Mouse (Mus musculus) cerebellum, adult 2 months (tissue): ENCODE measurements around the gene Zdhhc18. TPM values are rescaled to one million over a fixed set of nuclear protein-coding genes. Genes with fewer than 3 reads are reported as not detected.
A peak's percentile ranks its signal among the peaks of the same experiment; 100 is the strongest.

Source experiments
- DNase-seq, 2 experiments: peaks; one replicate each; pipeline ENCODE4 v3.0.0; 2021
- H3K27ac ChIP-seq: fragments of 200-500 bp; 2 replicates; pipeline ENCODE4 v1.5.1; 2012; ENCODE audit warnings: low read length, control low read depth, inconsistent platforms; ENCODE audit not compliant: insufficient read depth
- H3K27me3 ChIP-seq: fragments of 200-500 bp; 2 replicates; pipeline ENCODE4 v1.6.1; 2012; ENCODE audit warnings: inconsistent platforms, mild to moderate bottlenecking, low read length, moderate library complexity; ENCODE audit not compliant: control insufficient read depth, insufficient read depth
- H3K4me1 ChIP-seq: fragments of 200-500 bp; 2 replicates; pipeline ENCODE4 v1.6.1; 2011; ENCODE audit warnings: low read length; ENCODE audit not compliant: control insufficient read depth, insufficient read depth
- H3K4me3 ChIP-seq: fragments of 200-500 bp; replicated peaks from 2 replicates; pipeline ENCODE3; 2011; ENCODE audit warnings: mild to moderate bottlenecking, low read depth, low read length, control low read depth; ENCODE audit not compliant: insufficient read depth
- CTCF ChIP-seq: fragments of 200-500 bp; IDR thresholded peaks from 2 replicates; pipeline ENCODE4 v1.5.1; 2011; ENCODE audit warnings: low read depth, mild to moderate bottlenecking, control low read depth, low read length, moderate library complexity, borderline replicate concordance; ENCODE audit not compliant: insufficient read depth
- POLR2A ChIP-seq: fragments of 200-500 bp; IDR thresholded peaks from 2 replicates; pipeline ENCODE4 v1.6.1; 2011; ENCODE audit warnings: low read length, control low read depth, borderline replicate concordance; ENCODE audit not compliant: insufficient read depth
- WGBS: fragments of 180-500 bp; shearing (Covaris S2); methylation state at CpG from one replicate; pipeline ENCODE4 v1.1.7; 2018; 5-methylcytosine and 5-hydroxymethylcytosine counted together
- polyA plus RNA-seq: library from polyadenylated mRNA; depleted of rRNA; stranded (reverse); fragments of >200 nt; gene quantifications from 2 replicates; pipeline ENCODE4 v1.2.3, GENCODE M21; 2012

The Zdhhc18 gene
- polyA plus RNA-seq, 1 experiment: 58.7 TPM

DNA sequence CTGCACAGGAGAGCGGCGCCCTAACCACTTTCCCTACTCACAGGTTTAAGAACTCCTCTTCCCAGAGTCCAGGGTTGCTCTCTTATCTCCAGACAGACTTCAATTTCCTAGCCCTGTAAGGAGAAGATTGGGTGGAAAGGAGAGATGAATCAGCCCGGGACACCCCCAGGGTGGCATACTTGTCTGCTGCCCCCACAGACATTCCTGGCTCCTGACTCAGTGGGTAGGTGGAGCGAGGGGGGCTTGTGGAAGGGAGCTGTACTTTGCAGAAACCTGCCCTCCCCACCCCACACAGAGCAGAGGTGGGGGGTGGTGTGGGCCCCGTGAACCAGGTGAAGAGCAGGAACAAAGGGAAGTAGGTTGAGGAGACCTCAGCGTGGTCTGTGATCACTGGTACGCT lies 54.4 kb downstream of the Zdhhc18 start:
- Histone ChIP-seq H3K27me3 (no peaks in the 10 kb centered on the region), H3K4me3 (no peak overlapping the region), H3K27ac (no peak overlapping the region), H3K4me1 (peaks cover 5% of the 10 kb centered on the region; the same call in 1 of the 2 replicates)
- 78% methylated on average over 7 of the region's 7 CpGs for WGBS
- no peak for DNase-seq
- TF ChIP-seq CTCF (no peak), POLR2A (no peak)

DNA sequence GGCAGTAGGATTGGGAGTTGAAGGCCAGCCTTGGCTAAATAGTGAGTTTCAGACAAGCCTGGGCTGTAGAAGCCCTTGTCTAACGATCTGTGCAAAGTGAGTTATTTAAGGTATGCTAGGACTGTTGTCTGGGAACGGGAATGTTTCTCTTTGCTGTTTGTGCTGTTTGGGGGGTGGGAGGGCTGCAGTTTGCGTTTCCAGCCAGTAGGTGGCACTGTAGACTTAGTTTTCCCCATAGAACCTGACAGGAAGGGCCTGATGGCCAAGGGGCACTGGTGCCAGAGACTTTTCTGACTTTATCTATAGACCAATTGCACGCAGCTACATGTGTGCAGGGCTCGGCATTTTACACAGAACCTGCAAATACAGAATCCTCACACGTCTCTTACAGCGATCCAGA lies 57.4 kb downstream of the Zdhhc18 start:
- 25% methylated on average over 7 of the region's 7 CpGs for WGBS

DNA sequence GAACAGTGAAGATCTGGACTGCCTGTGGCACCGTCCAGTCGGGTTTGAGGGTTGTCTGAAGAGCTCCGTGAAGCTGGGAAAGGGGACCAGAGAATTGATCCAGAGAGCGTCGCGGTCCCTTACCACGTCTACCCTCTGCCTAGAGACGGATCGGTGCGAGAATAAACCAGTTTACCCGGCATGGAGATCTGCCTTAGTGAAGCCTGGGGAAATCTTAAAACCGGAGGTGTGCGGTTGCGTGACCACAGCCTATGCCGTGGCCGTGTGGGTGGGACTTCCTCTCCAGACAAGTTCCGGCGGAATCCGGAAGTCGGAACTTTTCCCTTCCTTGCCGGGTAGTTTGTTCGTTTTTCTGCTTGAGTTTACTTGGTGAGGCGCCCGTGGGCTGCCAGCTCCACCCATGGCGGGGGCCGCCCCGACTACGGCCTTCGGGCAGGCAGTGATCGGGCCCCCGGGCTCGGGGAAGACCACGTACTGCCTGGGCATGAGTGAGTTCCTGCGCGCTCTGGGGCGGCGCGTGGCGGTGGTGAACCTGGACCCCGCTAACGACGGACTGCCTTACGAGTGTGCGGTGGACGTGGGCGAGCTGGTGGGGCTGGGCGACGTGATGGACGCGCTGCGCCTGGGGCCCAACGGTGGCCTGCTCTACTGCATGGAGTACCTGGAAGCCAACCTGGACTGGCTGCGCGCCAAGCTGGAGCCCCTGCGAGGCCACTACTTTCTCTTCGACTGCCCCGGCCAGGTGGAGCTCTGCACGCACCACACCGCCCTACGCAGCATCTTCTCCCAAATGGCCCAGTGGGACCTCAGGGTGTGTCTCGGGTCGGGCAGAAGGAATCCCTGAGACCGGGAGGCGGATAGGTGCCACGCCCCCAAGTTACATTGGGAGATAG lies 65.6 kb downstream of the Zdhhc18 start, which contains the start of gene Gpn2:
Gpn2 (plus strand) TSS at position 304 of the 893 bp plus-strand sequence.
- peak within 1 kb of the TSS; percentile 43 for H3K27ac ChIP-seq
- peak within 1 kb of the TSS; percentile 90 for H3K4me3 ChIP-seq
- H3K27me3 ChIP-seq: no peaks in the 10 kb centered on the region
- peak; percentile 79 to 80 for DNase-seq
- no peaks in the 10 kb centered on the region for H3K4me1 ChIP-seq
- WGBS: 1% methylated on average over 65 of the region's 65 CpGs
- TF ChIP-seq POLR2A (peak; percentile 81; the same call in 1 of the 2 replicates), CTCF (no peak)

More for the DNA sequence above, 57.4 kb downstream of the Zdhhc18 start:
- peak; percentile 54 to 73 for DNase-seq
- Histone ChIP-seq H3K27ac (no peak overlapping the region), H3K4me1 (no peaks in the 10 kb centered on the region), H3K4me3 (no peak overlapping the region), H3K27me3 (no peaks in the 10 kb centered on the region)
- TF ChIP-seq POLR2A (no peak), CTCF (peak; percentile 98)

DNA sequence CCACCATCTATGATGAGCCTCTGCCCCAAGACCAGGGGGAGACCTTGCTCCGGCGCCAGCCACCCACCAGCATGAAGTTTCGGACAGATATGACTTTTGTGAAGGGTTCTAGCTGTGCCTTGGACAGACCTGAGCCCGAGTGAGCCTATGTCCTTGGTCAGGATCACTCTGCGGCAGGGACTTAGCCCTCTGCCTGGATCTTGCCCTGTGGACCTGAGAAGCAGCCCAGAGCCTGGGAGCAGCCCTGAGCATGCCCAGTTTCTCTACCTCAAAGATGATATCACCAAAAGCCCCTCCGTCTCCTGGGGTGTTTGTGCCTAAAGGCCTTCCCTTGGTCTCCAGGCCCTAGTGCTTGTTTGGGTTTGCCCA lies 66.3 kb downstream of the Zdhhc18 start:
- DNase-seq: no peak
- Histone ChIP-seq H3K4me1 (no peaks in the 10 kb centered on the region), H3K27me3 (no peaks in the 10 kb centered on the region), H3K4me3 (peak overlapping the region; percentile 90), H3K27ac (peak overlapping the region; percentile 43)
- 61% methylated on average over 6 of the region's 6 CpGs for WGBS
- no peak for TF ChIP-seq CTCF
- no peak for TF ChIP-seq POLR2A

DNA sequence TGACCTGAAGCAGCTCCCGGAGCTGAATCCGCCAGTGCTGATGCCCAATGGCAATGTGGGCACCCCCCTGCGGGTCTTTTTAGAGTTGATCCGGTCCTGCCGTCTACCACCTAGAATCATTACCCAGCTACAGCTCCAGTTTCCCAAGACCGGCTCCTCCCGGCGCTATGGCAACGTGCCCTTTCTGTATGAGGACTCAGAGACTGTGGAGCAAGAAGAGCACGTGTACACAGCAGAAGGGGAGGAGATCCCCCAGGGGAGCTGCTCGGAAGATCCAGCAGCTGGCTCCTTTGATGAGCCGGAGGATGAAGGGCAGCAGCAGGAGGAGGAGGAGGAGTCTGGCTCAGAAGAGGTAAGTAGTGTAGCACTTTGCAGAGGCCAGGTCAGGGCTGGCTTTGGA lies 72.0 kb downstream of the Zdhhc18 start:
- 32% methylated on average over 12 of the region's 12 CpGs for WGBS
- no peaks in the 10 kb centered on the region for H3K4me1 ChIP-seq
- no peak for TF ChIP-seq POLR2A
- TF ChIP-seq CTCF: no peak
- no peak overlapping the region for H3K4me3 ChIP-seq
- no peak overlapping the region for H3K27ac ChIP-seq
- H3K27me3 ChIP-seq: no peaks in the 10 kb centered on the region
- no peak for DNase-seq

DNA sequence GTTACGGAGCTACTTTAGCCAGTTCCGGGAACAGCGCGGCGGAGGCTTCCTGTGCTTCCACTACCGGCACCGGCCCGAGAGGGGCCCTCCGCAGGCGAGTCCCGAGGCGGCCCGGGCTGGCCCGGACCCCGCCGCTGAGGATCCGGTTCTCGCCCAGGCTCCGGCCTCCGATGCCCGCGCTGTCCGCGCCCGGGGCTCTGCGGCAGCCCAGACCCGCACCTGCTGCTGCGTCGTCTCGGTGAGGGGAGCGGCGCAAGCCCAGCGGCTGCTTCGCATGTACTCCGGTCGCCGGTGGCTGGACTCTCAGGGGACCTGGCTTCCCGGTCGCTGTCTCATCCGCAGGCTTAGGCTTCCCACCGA lies 75.1 kb downstream of the Zdhhc18 start:
- TF ChIP-seq CTCF (no peak), POLR2A (no peak)
- under 1% methylated on average over 41 of the region's 41 CpGs for WGBS

DNA sequence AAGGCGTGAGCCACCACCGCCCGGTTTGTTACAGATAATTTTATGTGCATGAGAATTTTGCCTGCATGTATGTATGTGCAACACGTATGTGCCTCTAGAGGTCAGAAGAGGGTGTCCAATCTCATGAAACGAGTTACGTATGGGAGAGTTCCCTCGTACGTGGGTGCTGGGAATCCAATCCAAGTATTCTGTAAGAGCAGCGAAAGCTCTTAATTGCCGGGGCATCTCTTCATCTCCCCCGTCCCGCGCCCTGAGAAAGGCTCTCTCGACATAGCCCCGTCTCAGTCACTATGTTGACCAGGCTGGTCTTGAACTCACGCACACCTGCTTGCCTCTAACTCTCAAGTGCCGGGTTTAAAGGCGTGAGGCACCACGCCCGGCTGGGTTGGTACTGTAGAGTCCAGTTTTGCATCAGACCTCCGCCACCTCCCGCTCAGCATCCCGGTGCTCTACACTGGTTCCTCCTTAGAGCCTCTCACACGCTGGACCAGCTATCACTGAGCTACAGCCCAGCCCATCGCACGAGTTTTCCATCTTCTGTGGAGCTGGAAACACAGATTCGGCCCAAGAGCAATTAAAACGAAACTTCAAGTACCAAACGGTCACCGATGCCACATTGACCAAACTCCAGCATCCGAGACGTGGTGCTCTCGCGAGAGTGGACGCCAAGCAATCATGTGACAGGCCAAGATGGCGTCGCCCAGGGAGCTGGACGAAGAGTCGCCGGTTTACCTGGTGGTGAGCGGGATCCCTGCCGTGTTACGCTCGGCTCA lies 75.7 kb downstream of the Zdhhc18 start, which contains the start of gene Gpatch3:
Gpatch3 (plus strand) TSS at position 676 of the 773 bp plus-strand sequence.
- no peak for TF ChIP-seq CTCF
- TF ChIP-seq POLR2A: peak; percentile 91
- WGBS: 3% methylated on average over 44 of the region's 44 CpGs
- peak; percentile 92 for DNase-seq
- H3K27me3 ChIP-seq: no peaks in the 10 kb centered on the region
- H3K27ac ChIP-seq: peak within 1 kb of the TSS; percentile 8
- peak within 1 kb of the TSS; percentile 76 for H3K4me3 ChIP-seq
- H3K4me1 ChIP-seq: no peaks in the 10 kb centered on the region

More for the DNA sequence above, 75.1 kb downstream of the Zdhhc18 start:
- Histone ChIP-seq H3K4me3 (peak overlapping the region; percentile 76), H3K27me3 (no peaks in the 10 kb centered on the region), H3K27ac (no peak overlapping the region), H3K4me1 (no peaks in the 10 kb centered on the region)
- no peak for DNase-seq

DNA sequence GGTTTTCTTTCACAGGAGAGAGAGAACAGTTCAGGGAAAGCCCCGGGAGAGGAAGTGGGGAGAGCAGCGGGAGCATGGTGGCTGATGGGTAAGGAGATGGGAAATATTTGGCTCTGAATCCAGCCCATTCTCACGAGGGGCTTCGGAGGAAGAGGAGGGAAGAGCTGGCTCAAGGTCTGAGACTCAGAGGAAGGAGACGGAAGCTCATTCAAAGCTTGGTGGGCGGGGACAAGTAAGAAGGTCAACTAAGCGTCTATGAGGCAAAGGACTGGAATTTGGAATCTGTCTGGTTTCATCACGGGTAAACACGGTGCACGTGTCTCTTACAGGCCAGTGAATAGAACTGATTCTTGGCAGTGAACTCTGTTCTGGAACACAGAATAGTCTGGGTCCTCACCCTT lies 79.9 kb downstream of the Zdhhc18 start:
- no peak for DNase-seq
- no peak overlapping the region for H3K27ac ChIP-seq
- no peak for TF ChIP-seq POLR2A
- TF ChIP-seq CTCF: no peak
- no peaks in the 10 kb centered on the region for H3K4me1 ChIP-seq
- 35% methylated on average over 10 of the region's 10 CpGs for WGBS
- no peak overlapping the region for H3K4me3 ChIP-seq
- H3K27me3 ChIP-seq: no peaks in the 10 kb centered on the region
